Mouse (Mus musculus): ENCODE measurements around the gene Cxcl12.

Gene Cxcl12

GRCm38 (mm10) chr6:117173876-117174275 lies 5.5 kb downstream of the Cxcl12 start:
- peak; percentile 55 to 75 for DNase-seq (ENCODE audit: low spot score in 2 of 2)

GRCm38 (mm10) chr6:117175113-117175793 lies 6.9 kb downstream of the Cxcl12 start:
- DNase-seq (ENCODE audit: low spot score in 2 of 2), result no peak

GRCm38 (mm10) chr6:117176406-117176805 lies 8.1 kb downstream of the Cxcl12 start:
- no peak for DNase-seq (ENCODE audit: low spot score in 2 of 2)

GRCm38 (mm10) chr6:117180303-117180702 lies 12.0 kb downstream of the Cxcl12 start:
- no peak for DNase-seq (ENCODE audit: low spot score in 2 of 2)

GRCm38 (mm10) chr6:117185381-117185780 lies 17.0 kb downstream of the Cxcl12 start:
- DNase-seq (ENCODE audit: low spot score in 2 of 2), result no peak

- no peak for DNase-seq (ENCODE audit: low spot score in 2 of 2)
These were observed 22.1 kb downstream of the Cxcl12 start for GRCm38 (mm10) chr6:117190453-117190852.

GRCm38 (mm10) chr6:117191741-117192140 lies 23.4 kb downstream of the Cxcl12 start:
- no peak for DNase-seq (ENCODE audit: low spot score in 2 of 2)

- no peak for DNase-seq (ENCODE audit: low spot score in 2 of 2)
These were observed 24.3 kb downstream of the Cxcl12 start for GRCm38 (mm10) chr6:117192678-117193077.

- DNase-seq (ENCODE audit: low spot score in 2 of 2), result no peak
These were observed 26.9 kb downstream of the Cxcl12 start for GRCm38 (mm10) chr6:117195270-117195669.

GRCm38 (mm10) chr6:117198871-117199270 lies 30.5 kb downstream of the Cxcl12 start:
- DNase-seq (ENCODE audit: low spot score in 2 of 2), result no peak

GRCm38 (mm10) chr6:117199718-117200117 lies 31.4 kb downstream of the Cxcl12 start:
- DNase-seq (ENCODE audit: low spot score in 2 of 2), result no peak

- DNase-seq (ENCODE audit: low spot score in 2 of 2), result peak in 1 of 2 experiments; percentile 8
These were observed 32.6 kb downstream of the Cxcl12 start for GRCm38 (mm10) chr6:117200916-117201315.

GRCm38 (mm10) chr6:117201396-117201795 lies 33.1 kb downstream of the Cxcl12 start:
- DNase-seq (ENCODE audit: low spot score in 2 of 2), result no peak

GRCm38 (mm10) chr6:117201859-117202258 lies 33.5 kb downstream of the Cxcl12 start:
- DNase-seq (ENCODE audit: low spot score in 2 of 2), result no peak

GRCm38 (mm10) chr6:117202856-117203400 lies 34.6 kb downstream of the Cxcl12 start:
- DNase-seq (ENCODE audit: low spot score in 2 of 2), result no peak

- no peak for DNase-seq (ENCODE audit: low spot score in 2 of 2)
These were observed 35.8 kb downstream of the Cxcl12 start for GRCm38 (mm10) chr6:117204112-117204511.

- no peak for DNase-seq (ENCODE audit: low spot score in 2 of 2)
These were observed 38.5 kb downstream of the Cxcl12 start for GRCm38 (mm10) chr6:117206834-117207233.

GRCm38 (mm10) chr6:117207289-117207688 lies 39.0 kb downstream of the Cxcl12 start:
- DNase-seq (ENCODE audit: low spot score in 2 of 2), result no peak

- no peak for DNase-seq (ENCODE audit: low spot score in 2 of 2)
These were observed 41.8 kb downstream of the Cxcl12 start for GRCm38 (mm10) chr6:117210086-117210485.

- DNase-seq (ENCODE audit: low spot score in 2 of 2), result no peak
These were observed 42.2 kb downstream of the Cxcl12 start for GRCm38 (mm10) chr6:117210536-117210935.

- DNase-seq (ENCODE audit: low spot score in 2 of 2), result no peak
These were observed 46.2 kb downstream of the Cxcl12 start for GRCm38 (mm10) chr6:117214506-117214905.

- no peak for DNase-seq (ENCODE audit: low spot score in 2 of 2)
These were observed 50.3 kb downstream of the Cxcl12 start for GRCm38 (mm10) chr6:117218442-117219299.

- DNase-seq (ENCODE audit: low spot score in 2 of 2), result no peak
These were observed 51.0 kb downstream of the Cxcl12 start for GRCm38 (mm10) chr6:117219300-117219680.

All from urinary bladder, adult 18-20 months (tissue).